Mouse (Mus musculus): ENCODE measurements around the gene Ryr2.

Gene Ryr2

DNA sequence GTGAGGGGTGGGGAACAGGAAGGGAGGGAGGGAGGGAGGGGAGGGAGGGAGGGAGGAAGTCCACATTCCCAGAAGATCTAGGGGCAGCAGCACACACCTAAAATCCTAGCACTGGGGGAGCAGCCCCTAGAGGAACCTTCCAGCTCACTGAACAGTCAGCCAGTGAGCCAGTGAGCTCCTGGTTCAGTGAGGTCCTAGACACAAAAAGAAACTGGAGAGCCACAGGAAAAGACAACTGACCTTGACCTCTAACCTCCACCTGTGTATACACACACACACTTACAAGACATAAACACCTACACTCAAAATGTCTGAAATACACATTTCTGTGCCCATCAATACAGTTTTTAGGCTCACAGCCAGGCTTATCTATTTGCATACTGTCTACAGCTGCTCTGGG, 173.4 kb downstream of the Ryr2 start:
- no peak for DNase-seq

DNA sequence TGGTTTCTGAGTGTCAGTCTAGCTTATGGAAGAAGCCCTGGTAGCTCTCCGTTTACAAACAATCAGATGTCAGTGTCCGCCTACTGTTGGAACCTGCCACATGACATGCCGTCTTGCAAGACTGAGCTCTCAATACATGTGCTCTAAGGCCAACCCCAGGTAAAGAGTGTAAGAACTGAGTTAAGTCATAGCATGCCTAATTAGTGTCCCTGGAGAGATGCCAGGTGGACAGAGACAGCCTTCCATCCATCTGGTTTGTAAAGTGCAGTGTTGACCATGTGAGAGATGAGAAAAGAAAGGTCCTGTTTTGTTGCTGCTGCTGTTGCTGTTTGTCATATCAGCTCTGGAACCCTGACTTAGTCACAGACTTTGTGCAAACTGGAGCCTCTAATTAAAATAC, 178.0 kb downstream of the Ryr2 start:
- DNase-seq = no peak

DNA sequence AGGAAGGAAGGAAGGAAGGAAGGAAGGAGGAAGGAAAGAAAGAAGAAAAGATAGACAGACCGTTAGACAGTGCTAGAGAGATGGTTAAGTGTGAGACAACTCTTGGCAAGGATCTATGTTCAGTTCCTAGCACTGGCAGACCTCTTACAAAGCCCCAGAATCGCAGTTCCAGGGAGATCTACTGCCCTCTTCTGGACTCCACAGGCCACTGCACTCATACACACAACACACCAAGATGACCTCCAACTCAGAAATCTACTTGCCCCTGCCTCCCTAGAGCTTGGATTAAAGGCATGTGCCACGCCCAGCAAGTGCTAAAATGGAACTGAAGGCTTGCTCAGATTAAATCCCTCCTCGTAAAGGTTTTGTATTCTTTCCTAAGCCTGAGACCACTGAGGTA, 179.0 kb downstream of the Ryr2 start:
- no peak for DNase-seq

DNA sequence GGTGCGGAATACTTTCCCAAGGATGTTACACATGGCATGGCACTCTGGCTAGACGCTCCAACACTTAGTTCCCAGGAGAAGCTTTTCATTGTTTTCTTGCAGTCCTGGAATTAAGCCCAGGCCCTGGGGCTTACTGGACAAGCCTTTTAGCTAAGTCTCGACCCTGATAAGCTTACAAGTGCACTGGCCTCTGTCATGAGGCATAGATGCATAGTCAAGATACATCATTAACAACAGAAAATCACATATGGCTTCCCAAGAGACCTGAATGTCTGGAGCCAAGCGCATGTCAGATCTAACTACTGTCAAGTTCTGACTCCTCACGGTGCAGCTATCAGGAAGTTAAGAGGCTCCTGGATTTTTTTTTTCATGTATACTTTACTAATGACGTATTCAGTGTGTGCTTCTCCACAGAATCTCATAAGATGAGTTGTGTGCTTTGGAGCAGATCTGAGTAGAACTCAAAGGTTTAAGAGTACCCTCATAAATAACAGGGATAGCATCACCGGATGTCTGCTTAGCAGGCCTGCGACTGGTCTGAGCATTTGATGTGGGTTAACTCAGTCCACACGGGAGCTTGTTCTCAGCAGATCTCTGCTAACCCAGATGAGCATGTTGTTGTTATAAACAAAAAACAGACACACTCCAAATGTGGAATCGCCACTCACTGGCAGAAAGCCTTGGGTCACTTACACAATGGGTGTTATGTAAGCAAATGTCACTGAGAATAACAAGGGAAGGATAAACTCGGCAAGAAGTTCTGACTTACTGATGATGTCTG, 179.8 kb downstream of the Ryr2 start:
- DNase-seq = no peak

DNA sequence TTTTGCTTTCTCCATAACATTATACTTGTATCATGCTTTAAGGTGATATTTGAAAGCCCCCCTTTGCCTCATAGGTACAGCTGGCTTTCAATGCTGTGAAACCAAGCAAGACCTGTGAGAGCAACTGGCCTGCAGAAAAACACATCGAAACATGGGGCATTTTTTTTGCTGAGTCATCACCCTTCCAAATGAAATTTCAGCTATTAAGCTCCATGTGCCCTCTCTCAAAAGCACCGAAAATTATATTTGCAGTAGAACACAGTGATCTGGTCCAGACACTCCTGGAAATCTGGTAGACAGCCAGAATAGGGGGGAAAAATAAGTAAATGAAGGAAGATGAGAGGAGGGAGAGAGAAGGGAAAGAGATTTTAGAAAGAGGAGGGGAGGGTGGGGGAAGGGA, 180.5 kb downstream of the Ryr2 start:
- DNase-seq = no peak

DNA sequence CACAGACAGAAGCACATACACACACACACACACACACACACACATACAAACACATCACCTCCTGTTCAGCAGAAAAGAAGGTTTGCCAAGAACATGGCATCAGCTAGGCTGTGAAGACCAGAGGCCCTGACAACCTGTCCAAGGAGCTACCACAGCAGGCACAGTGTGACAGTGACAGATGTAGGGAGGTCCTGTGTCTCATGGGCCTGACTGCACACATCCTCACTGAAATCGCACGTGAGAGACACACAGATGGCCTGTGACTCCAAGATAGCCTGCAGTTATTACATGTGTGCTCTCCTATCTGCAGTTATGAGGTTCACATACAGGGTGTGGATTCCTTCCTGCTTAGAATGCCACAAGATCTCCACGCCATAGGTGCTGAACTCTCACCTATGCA, 182.0 kb downstream of the Ryr2 start:
- DNase-seq = no peak

DNA sequence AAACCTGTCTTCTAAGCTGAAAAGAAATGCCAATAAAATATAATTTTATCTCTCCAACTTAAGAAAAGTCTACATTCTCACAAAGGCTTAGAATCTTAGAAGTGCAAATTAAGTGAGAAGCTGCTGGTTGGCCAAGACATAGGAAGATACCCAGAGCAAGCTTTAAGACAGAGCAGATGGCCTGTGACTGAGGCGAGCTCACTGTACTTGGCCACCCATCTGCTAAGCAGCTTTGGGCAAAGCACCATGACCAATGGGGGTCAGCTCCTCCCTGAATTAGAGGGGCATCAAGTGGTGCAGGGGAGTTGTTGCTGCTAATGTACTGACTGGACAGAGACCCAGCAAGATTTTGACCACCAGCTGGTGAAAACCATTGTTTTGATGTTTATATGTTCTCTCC, 186.2 kb downstream of the Ryr2 start:
- no peak for DNase-seq

DNA sequence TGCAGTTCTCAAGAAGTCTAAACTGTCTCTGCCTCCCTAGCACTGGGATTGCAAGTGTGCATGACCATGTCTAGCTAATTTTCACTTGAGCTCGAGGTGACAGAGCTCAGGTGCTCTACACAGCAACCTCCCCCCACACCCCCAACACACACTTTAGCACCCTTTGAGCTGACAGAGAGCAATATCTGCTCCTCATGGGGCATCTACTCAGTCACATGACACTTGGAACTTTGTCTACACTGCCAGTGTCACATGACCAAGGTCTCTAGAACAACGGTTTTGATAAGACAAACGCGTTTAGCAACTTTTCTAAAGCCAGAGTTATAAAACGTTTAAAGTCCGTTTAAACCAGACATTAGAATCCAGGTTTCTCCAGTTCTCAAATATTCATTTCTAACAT, 187.3 kb downstream of the Ryr2 start:
- DNase-seq = no peak

DNA sequence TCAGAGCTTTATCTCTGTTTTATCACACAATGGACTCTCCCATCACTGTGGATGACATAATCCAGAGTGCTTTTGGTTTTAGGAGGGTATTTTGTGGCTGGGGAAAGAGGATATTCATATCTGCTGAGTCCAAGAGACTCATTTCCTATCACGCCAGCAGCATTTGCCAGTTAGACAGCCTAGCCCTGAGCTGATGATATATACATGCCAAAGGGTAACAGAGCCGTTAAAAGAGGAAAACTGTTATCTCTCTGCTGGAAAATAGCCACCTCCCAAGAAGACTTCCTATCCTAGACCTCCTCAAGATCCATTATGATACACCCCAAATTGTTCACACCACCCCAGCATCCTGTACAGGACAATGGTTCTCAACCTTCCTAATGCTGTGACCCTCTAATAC, 191.1 kb downstream of the Ryr2 start:
- DNase-seq = no peak

DNA sequence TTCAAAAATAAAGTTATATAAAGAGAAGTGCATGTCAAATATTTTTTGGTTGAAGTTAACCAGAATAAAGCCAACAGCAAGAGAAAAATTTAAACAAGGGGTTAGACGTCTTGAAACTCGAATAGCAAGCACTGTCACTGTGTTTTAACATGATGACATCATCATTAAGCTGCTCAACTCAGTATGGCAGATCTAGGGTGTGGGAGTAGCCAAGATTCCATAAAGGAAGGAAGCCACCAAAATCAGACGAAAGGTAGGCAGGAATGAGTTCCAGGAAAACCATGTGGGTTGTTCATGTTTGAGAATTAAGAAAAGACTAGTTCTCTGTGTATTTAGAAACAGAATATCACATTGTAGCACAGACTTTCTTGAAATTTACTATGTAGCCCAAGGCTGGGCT, 192.1 kb downstream of the Ryr2 start:
- DNase-seq = no peak

DNA sequence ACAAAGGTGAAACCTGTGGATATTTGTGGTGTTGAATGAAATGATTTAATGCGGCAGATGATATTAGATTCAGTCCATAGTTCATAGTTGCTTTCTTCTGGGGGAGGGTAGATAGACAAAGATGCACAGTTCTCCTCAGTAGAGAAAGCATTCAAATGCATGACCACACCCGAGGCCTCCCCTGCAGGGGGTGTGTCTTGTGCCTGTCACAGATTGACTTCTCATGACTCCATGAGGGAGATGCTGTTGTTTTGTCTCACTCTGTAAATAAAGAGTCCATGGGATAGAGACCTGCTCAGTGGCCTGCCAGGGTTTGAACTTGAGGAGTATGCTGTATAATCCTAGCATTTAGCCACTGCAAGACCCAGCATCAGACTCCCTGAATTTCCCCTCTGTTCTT, 194.5 kb downstream of the Ryr2 start:
- DNase-seq = no peak

DNA sequence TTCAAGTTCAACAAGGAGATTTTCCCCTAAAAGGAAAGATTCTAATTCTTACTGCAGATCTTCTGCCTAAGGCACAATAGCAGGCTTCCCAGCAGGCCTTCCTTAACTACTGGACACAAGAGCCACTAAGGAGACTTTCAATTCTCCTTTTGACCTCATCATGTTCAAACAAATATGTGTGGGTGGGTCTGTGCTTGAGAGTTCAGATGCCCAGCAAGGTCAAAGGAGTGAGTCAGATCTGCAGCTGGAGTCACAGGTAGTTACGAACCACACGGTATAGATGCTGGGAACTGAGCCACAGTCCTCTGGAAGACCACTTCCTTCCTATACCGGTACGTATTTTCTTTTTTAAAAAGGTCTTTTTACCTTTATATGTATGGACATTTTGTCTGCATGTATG, 198.6 kb downstream of the Ryr2 start:
- DNase-seq = no peak

DNA sequence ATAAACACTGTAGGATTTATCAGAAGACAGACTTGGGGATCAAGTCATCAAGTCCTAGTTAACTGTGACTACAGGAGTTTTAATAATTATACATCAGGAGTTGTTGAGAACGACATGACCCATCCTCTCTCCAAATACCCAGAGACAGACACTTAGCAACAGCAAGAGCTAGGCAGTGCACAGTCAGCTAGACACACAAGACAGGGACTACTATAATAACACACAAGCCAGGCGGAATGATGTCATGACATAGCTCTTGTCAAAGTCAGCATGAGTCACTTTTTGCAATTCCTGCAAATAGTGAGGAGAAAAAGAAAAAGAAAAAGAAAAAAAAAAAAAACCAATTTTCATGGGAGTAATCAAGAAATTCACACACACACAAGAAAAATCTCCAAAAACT, 201.6 kb downstream of the Ryr2 start:
- DNase-seq = no peak

DNA sequence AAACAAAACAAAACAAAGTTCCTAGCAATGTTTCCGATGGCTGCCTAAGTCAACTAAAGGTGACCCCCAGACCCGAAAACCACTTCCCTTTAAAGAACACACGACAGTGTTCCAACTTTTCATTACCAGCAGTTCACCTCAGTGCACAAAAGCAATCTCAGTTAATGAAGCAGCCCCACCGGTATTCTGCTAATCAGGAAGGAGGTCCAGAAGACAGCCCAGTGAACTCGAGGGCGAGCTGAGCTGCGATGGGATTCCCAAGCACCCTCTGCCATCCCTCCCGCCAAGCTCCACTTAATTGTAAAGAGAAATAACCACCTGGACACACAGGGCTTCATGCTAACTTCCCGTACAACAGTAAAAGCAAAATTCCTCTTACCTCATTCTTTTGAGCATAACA, 203.5 kb downstream of the Ryr2 start:
- no peak for DNase-seq

DNA sequence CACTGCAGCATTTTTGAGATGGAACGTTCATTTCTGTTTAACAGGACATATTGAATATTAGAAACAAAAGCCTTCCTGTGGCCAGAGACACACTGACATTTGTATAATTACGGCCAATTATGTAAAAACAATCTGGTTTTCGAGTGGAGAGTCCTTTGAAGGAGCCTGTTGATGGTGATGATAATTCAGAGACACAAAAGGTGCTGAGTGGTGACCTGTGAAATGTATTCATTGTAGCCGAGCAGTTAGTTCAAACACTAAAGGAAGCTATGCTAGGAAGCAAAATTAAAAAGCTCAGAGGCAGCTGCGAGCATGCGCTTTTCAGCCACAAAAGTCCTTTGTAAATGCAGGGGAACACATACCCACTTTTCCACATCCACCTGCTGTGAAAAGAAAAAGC, 203.9 kb downstream of the Ryr2 start:
- DNase-seq = no peak

DNA sequence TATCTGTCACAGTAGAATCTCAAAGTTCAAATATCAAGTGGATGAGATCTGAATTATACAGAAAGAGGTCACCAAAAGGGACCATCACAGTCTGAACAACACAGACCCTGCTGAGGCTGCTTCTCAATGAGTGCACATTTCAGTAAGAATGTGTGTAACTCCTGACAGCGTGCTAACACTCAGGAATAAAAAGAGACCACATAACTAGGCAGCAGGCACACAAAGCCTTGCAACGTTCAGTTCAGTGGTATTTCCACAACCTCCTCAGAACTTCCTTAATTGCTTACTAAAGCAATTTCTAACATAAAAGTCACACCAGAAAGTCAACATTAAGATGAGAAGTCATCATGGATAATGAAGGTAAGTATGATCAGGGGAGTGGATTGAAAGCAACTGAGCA, 206.1 kb downstream of the Ryr2 start:
- DNase-seq = no peak

DNA sequence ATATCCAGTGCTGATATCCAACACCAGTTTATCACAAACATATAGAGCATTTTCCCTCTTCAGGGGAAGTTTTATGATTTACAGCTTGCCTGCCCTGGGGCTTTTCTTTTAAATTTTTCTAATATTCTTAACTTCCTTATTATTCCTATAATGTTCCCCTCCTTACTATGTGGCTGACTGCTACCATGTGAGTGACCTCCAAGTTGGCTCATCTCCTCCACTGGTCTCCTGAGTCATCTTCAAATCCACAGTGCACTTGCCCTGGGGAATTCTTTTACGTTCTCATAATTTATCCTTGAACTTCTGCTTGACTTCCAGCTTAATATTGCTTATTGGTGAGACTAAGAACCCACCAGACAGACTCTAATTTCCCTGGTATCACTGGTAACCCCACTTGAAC, 211.1 kb downstream of the Ryr2 start:
- no peak for DNase-seq

DNA sequence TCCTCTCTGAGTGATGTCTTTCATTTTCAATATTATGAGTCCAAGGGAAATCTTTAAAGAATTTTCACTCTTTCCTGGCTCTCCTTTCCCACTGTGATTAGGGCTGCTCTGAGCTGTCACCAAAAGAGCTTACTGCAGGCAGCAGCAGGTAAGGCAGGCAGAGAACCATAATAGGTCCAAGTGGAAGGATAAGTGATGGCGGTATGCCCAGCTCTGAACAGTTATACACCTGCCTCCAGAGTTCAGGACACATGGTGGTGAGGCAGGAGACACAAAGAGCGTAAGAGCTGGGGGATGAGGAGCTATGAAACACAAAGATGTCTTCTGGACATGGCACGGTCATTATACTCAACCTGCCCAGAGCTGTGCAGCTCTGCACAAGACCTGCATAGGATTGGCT, 215.0 kb downstream of the Ryr2 start:
- no peak for DNase-seq

DNA sequence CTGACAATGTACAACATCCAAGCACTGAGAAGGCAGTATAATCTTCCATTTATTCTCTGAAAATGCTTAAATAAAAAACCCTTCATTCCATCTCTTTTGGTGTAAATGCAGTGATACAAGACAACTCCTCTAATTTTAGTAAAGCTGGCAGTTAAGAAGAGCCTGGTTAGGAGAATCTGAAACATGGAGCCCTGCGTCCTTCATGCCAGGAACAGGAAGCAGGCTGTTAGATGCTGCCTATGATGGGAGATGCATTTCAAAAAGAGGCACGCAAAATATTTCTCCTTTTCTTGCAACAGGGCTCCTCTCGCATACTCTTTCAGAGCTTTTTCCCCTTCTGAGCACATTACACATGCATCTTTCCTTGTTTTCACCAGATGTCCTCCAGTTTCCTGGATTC, 215.6 kb downstream of the Ryr2 start:
- DNase-seq = no peak

DNA sequence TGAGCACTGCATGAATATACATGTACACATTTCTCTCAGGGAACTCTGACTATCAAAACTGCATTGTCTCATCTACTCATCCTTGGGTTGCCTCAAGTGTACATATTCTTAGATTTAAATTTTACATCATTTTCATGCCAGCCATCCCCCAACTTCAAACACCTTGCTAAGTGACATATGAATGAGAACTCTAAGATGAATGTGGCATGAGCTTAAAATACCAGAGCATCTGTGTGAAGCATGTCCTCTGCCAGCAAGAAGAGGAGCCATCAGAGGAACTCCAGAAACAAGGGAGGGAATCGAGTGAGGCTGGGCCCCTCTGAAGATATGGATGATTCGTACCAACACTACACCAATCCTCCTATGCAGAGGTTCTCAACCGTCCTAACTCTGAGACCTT, 222.6 kb downstream of the Ryr2 start:
- no peak for DNase-seq

DNA sequence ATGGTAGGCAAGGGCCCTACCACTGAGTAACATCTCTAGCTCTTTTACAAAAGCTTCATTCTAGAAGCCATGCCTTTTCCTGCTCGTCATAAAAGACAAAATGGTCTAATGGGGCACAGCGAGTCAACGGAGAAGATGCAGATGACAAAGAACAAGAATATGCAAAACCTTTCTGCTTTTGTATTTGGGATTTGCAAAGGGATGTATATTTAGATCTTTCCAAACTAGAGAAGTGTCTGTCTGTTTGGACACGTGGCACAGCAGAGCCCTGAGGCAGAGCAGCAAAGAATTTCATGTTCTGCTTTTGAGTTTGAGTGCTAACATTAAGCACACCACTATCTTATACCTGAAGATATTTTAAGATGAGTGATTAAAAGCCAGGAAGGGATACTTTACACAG, 224.4 kb downstream of the Ryr2 start:
- no peak for DNase-seq

DNA sequence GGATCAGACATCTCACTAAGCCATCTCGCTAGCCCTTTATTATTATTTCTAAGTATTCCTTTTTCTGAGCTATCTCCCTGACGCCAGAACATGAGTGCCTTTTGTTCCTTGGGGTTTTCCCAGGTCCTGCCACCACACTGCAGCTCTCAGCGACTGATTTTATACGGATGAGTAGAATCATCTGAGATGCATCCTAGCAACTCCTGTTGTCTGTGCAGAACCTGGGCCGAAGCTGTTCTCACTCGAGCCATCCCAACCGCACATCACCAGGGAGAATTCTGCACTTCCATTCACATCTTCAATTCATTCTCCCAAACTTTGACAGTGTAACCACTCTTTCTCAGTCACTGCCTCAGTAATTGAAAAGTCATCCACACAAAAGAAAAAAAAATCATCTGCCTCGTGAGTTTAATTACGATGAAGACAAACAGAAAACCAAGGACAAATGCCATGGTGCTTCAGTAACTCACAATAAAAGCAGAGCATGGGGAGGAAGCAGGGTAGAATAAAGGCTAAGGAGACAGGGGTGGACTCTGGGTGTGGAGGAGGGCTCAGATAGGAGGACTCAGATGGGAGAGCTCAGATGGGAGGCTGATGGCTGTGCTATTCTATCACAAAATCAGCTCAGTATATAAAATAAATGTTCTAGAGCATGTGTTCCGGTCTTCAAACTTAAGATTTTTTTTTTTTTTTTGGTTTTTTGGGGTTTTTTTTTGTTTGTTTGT, 226.1 kb downstream of the Ryr2 start:
- no peak for DNase-seq

DNA sequence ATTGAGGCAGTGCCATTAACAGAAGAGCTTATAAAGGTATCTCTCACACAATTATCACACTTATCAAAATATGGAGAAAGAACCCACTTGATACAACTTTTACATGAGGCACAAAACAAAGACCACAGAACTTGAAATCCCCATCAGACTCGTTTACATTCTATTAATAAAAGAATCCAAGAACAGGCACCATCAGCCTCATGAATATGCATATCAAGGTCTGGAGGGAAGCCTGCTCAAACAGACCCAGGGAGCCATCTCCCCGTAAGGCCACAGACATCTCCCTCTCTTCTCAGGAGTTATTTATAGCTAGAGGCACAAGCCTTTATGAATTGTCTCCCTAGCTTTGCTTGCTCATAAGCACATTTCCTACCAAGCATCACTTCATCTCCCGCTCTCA, 227.7 kb downstream of the Ryr2 start:
- DNase-seq = no peak

DNA sequence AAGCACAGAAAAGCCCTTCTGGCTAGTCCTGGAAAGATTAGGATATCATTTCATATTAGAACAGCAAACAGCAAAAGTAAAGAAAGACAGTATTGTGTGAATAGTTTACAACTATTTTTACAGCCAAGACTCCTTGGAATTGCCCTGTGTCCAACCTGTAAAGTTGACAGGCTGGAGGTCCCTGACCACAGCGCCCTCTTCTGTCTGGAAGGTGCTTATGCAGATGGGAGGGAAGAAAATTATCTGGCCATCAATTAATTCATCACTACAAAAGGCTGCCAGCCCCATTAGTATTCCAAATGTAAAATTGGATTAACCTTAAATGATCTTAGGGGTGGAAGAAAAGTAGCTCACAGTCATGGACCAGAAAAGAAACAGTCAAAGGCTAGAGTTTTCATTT, 231.9 kb downstream of the Ryr2 start:
- DNase-seq = no peak

DNA sequence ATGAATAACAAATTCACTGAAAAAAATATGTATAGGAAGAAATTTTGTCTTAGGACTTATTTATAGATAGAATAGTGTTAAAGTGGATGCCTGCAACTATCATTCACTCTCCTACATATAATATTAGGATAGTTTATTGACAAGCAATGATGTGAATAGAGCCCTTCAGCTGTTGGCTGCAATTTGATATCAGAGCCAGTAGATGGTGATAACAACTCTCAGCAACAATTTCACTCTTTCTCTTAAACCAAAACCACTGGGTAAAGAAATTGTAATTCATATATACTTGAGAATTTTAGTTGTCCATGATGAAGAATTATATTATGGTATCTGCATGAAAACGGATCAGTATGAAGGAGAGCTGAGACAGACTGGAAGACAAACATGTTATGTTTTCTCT, 236.8 kb downstream of the Ryr2 start:
- DNase-seq = no peak

Data from thymus, adult 18-20 months (tissue).